Mouse (Mus musculus): ENCODE measurements around the gene 1700024P04Rik.
"Not testable (repeated sequence)": the region's sequence is repeated elsewhere in the genome, so short reads cannot be mapped to it uniquely, and the experiment has no call there.

Gene 1700024P04Rik

GRCm38 (mm10) chr13:98984465-98984864 is at the start of gene 1700024P04Rik:
1700024P04Rik (minus strand) TSS chr13:98984565.
- DNase-seq (ENCODE audit: low spot score), result no peak

GRCm38 (mm10) chr13:99031223-99032216 is 47.2 kb upstream of the 1700024P04Rik start:
- no peak for DNase-seq (ENCODE audit: low spot score)

GRCm38 (mm10) chr13:99030579-99031200 is 46.3 kb upstream of the 1700024P04Rik start:
- DNase-seq (ENCODE audit: low spot score), result no peak

- no peak for DNase-seq (ENCODE audit: low spot score)
These were observed 40.9 kb upstream of the 1700024P04Rik start for GRCm38 (mm10) chr13:99025268-99025667.

- DNase-seq (ENCODE audit: low spot score), result no peak
These were observed 37.7 kb upstream of the 1700024P04Rik start for GRCm38 (mm10) chr13:99022036-99022435.

- no peak for DNase-seq (ENCODE audit: low spot score)
These were observed 36.8 kb upstream of the 1700024P04Rik start for GRCm38 (mm10) chr13:99021181-99021580.

- no peak for DNase-seq (ENCODE audit: low spot score)
These were observed 35.7 kb upstream of the 1700024P04Rik start for GRCm38 (mm10) chr13:99019831-99020669.

- peak; percentile 10 for DNase-seq (ENCODE audit: low spot score)
These were observed 34.3 kb upstream of the 1700024P04Rik start for GRCm38 (mm10) chr13:99018526-99019201.

GRCm38 (mm10) chr13:99016696-99017095 is 32.3 kb upstream of the 1700024P04Rik start:
- DNase-seq (ENCODE audit: low spot score), result no peak

- DNase-seq (ENCODE audit: low spot score), result no peak
These were observed 28.5 kb upstream of the 1700024P04Rik start for GRCm38 (mm10) chr13:99012891-99013290.

GRCm38 (mm10) chr13:99008013-99008412 is 23.6 kb upstream of the 1700024P04Rik start:
- no peak for DNase-seq (ENCODE audit: low spot score)

- DNase-seq (ENCODE audit: low spot score), result no peak
These were observed 22.2 kb upstream of the 1700024P04Rik start for GRCm38 (mm10) chr13:99006389-99007099.

GRCm38 (mm10) chr13:99001652-99002051 is 17.3 kb upstream of the 1700024P04Rik start:
- not testable (repeated sequence) for DNase-seq (ENCODE audit: low spot score)

- DNase-seq (ENCODE audit: low spot score), result no peak
These were observed 12.7 kb upstream of the 1700024P04Rik start for GRCm38 (mm10) chr13:98997025-98997424.

- no peak for DNase-seq (ENCODE audit: low spot score)
These were observed 7.1 kb downstream of the 1700024P04Rik start for GRCm38 (mm10) chr13:98977070-98977785.

- not testable (repeated sequence) for DNase-seq (ENCODE audit: low spot score)
These were observed 8.3 kb downstream of the 1700024P04Rik start for GRCm38 (mm10) chr13:98976022-98976421.

GRCm38 (mm10) chr13:98972090-98972489 is 12.3 kb downstream of the 1700024P04Rik start:
- DNase-seq (ENCODE audit: low spot score), result no peak

GRCm38 (mm10) chr13:98971641-98972040 is 12.7 kb downstream of the 1700024P04Rik start:
- no peak for DNase-seq (ENCODE audit: low spot score)

- no peak for DNase-seq (ENCODE audit: low spot score)
These were observed 15.8 kb downstream of the 1700024P04Rik start for GRCm38 (mm10) chr13:98968517-98968916.

- no peak for DNase-seq (ENCODE audit: low spot score)
These were observed 16.4 kb downstream of the 1700024P04Rik start for GRCm38 (mm10) chr13:98967942-98968341.
